In genomic region chr5:37281021-37281420, GRCm38 (mm10) we compare ENCODE assay signal across 18 mouse cellular contexts. TPM values are rescaled to one million over a fixed set of nuclear protein-coding genes. Genes with fewer than 3 reads are reported as not detected.
"Had no signal": no experiment of that assay in that cellular context is flagged by ENCODE, and none has a peak within 500 bp of the region (broad histone marks: within the 10 kb centered on the region; RNA-seq: fewer than 3 reads in every experiment).

No protein-coding gene starts in this region.

- ATAC-seq: hindbrain, postnatal 0 days; intestine, embryonic 16.5 days; liver, embryonic 12.5 days had no signal

- DNase-seq: gastrocnemius, postnatal 14 days; gastrocnemius, postnatal 36 days; heart, adult 11 months; heart, adult 2 months; heart, postnatal 14 days; heart, postnatal 36 days; kidney, adult 11 months; kidney, adult 2 months; kidney, adult 9 months; kidney, postnatal 14 days; kidney, postnatal 36 days; layer of hippocampus, postnatal 36 days; left cerebral cortex, postnatal 4 days had no signal

RNA-seq across cellular contexts. Expression of gene Crmp1, which starts 39.3 kb away (rescaled TPM):
- total RNA-seq: hematopoietic stem cell, adult 5-6 weeks; liver, adult 2 months had no signal
- polyA plus RNA-seq: liver, adult 2 months had no signal
